Mouse (Mus musculus): ENCODE results near the gene Gabarap. TPM values are rescaled to one million over a fixed set of nuclear protein-coding genes. Genes with fewer than 3 reads are reported as not detected.

The Gabarap gene
- total and polyA plus RNA-seq, 3 experiments = 189 to 352 (median 213) TPM

GRCm38 (mm10) chr11:70010033-70010432 is 19.1 kb downstream of the Gabarap start:
- in situ Hi-C loops (cut with MboI; ENCODE audit: low pct_ligation_motif_present, low pct_unique_long_range_greater_than_20kb, low sequenced_read_pairs) = loop anchor here (5.0 to 25.0 kb wide), 2 partner anchors 58 to 923 kb away; partner anchors contain the start of genes Per1 and Vamp2
- dilution Hi-C loops (cut with MboI; ENCODE audit: extremely low pct_ligation_motif_present, extremely low pct_unique_long_range_greater_than_20kb, low sequenced_read_pairs) = no loop called here

DNA sequence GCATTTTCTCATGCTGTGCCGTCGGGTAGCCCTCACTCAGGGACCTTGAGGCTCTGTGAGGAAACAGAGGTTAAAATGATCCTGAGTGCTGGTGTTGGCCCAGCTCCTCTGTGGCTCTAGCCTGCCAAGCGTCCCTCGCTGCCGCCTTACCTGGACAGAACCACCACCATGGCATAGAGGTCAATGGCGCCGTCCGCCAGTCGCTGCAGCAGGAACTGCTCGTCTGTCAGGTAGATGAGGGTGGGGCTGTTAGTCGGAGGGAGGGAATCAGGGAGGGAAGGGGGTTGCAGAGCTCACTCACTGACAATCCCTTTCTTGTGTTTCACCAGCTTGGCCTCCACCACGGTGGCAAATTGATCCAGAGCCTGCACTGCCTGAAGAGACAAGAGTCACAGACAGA is 19.6 kb downstream of the Gabarap start:
- no peak for TF ChIP-seq ELF1 (IDR thresholded peaks at IDR 0.05; ENCODE audit: low read depth, low read length)
- TF ChIP-seq ZC3H11A (IDR thresholded peaks at IDR 0.05; ENCODE audit: low read depth, low read length) = no peak
- no peak for TF ChIP-seq ETS1 (conservative IDR thresholded peaks at IDR 0.05; ENCODE audit: low read depth, low read length)
- TF ChIP-seq GABPA (IDR thresholded peaks at IDR 0.05; ENCODE audit: insufficient replicate concordance, low read depth, low read length) = no peak
- TF ChIP-seq PAX5 (IDR thresholded peaks at IDR 0.05; ENCODE audit: low read length) = no peak
- TF ChIP-seq SMC3 (IDR thresholded peaks at IDR 0.05; ENCODE audit: low read depth, low read length) = no peak
- TF ChIP-seq MAFK (IDR thresholded peaks at IDR 0.05; ENCODE audit: insufficient replicate concordance, low read length) = no peak
- no peak for TF ChIP-seq NRF1 (IDR thresholded peaks at IDR 0.05; ENCODE audit: low read depth, low read length)
- TF ChIP-seq CHD1 (IDR thresholded peaks at IDR 0.05; ENCODE audit: low read depth, low read length) = no peak
- TF ChIP-seq ZNF384 (IDR thresholded peaks at IDR 0.05; ENCODE audit: low read depth, low read length) = no peak
- no peak for TF ChIP-seq E2F4 (IDR thresholded peaks at IDR 0.05; ENCODE audit: insufficient replicate concordance, low read depth, low read length)
- no peak for TF ChIP-seq ZKSCAN1 (IDR thresholded peaks at IDR 0.05; ENCODE audit: borderline replicate concordance, low read depth, low read length)
- no peak for TF ChIP-seq NELFE (IDR thresholded peaks at IDR 0.05; ENCODE audit: low read depth, low read length)
- no peak for TF ChIP-seq IRF4 (IDR thresholded peaks at IDR 0.05; ENCODE audit: low read depth, low read length)
- no peak for TF ChIP-seq CTCF (conservative IDR thresholded peaks at IDR 0.05 in 1 of 2, IDR thresholded peaks at IDR 0.05 in 1 of 2; ENCODE audit: low read depth in 2 of 2, low read length in 2 of 2)
- TF ChIP-seq MEF2A (IDR thresholded peaks at IDR 0.05; ENCODE audit: borderline replicate concordance, low read depth, low read length) = no peak
- H3K9me3 ChIP-seq (replicated peaks; ENCODE audit: low read length) = no peaks in the 10 kb centered on the region
- no peak overlapping the region for H3K27ac ChIP-seq (ENCODE audit: insufficient read depth, low read depth)
- no peak overlapping the region for H3K4me3 ChIP-seq (replicated peaks in 1 of 3; ENCODE audit: low read depth in 2 of 3, low read length in 2 of 3, poor library complexity in 1 of 3)
- dilution Hi-C loops (cut with MboI; ENCODE audit: extremely low pct_ligation_motif_present, extremely low pct_unique_long_range_greater_than_20kb, low sequenced_read_pairs) = no loop called here
- no peak for DNase-seq (ENCODE audit: extremely low read depth)
- H3K36me3 ChIP-seq (replicated peaks in 1 of 2; ENCODE audit: control insufficient read depth in 1 of 2, insufficient read depth in 1 of 2, low read length in 1 of 2) = peaks cover 82 to 90% of the 10 kb centered on the region in 2 experiments
- H3K27me3 ChIP-seq (replicated peaks) = no peaks in the 10 kb centered on the region
- no peak overlapping the region for H3K9ac ChIP-seq (ENCODE audit: insufficient read depth, low read depth)
- H3K4me2 ChIP-seq (ENCODE audit: insufficient read depth, low read depth, poor library complexity, severe bottlenecking) = no peak overlapping the region
- H3K79me2 ChIP-seq (replicated peaks; ENCODE audit: control insufficient read depth, extremely low read depth, insufficient read depth, poor library complexity, severe bottlenecking) = no peaks in the 10 kb centered on the region
- in situ Hi-C loops (cut with MboI; ENCODE audit: low pct_ligation_motif_present, low pct_unique_long_range_greater_than_20kb, low sequenced_read_pairs) = loop anchor here (5.0 to 25.0 kb wide), 2 partner anchors 58 to 923 kb away; partner anchors contain the start of genes Per1 and Vamp2
- peaks cover 14 to 16% of the 10 kb centered on the region in 2 experiments for H3K4me1 ChIP-seq (ENCODE audit: control insufficient read depth in 1 of 2, insufficient read depth in 2 of 2)

More at GRCm38 (mm10) chr11:70010033-70010432, 19.1 kb downstream of the Gabarap start:
- no peak for DNase-seq (ENCODE audit: extremely low read depth)
- Histone ChIP-seq H3K4me2 (ENCODE audit: insufficient read depth, low read depth, poor library complexity, severe bottlenecking) (no peak overlapping the region), H3K79me2 (replicated peaks; ENCODE audit: control insufficient read depth, extremely low read depth, insufficient read depth, poor library complexity, severe bottlenecking) (no peaks in the 10 kb centered on the region), H3K9me3 (replicated peaks; ENCODE audit: low read length) (no peaks in the 10 kb centered on the region), H3K4me1 (ENCODE audit: control insufficient read depth in 1 of 2, insufficient read depth in 2 of 2) (peaks cover 16 to 19% of the 10 kb centered on the region in 2 experiments), H3K36me3 (replicated peaks in 1 of 2; ENCODE audit: control insufficient read depth in 1 of 2, insufficient read depth in 1 of 2, low read length in 1 of 2) (peaks cover 86 to 95% of the 10 kb centered on the region in 2 experiments), H3K27me3 (replicated peaks) (no peaks in the 10 kb centered on the region), H3K9ac (ENCODE audit: insufficient read depth, low read depth) (no peak overlapping the region), H3K4me3 (replicated peaks in 1 of 3; ENCODE audit: low read depth in 2 of 3, low read length in 2 of 3, poor library complexity in 1 of 3) (no peak overlapping the region), H3K27ac (ENCODE audit: insufficient read depth, low read depth) (no peak overlapping the region)
- TF ChIP-seq BHLHE40 (IDR thresholded peaks at IDR 0.05; ENCODE audit: low read depth, low read length) (no peak), ZMIZ1 (IDR thresholded peaks at IDR 0.05; ENCODE audit: low read depth, low read length) (no peak), ZNF384 (IDR thresholded peaks at IDR 0.05; ENCODE audit: low read depth, low read length) (no peak), KAT2A (IDR thresholded peaks at IDR 0.05; ENCODE audit: insufficient replicate concordance, low read length) (no peak), UBTF (IDR thresholded peaks at IDR 0.05; ENCODE audit: low read depth, low read length) (no peak), TBP (conservative IDR thresholded peaks at IDR 0.05; ENCODE audit: low read depth, low read length) (no peak), USF1 (IDR thresholded peaks at IDR 0.05; ENCODE audit: low read depth, low read length) (no peak), CTCF (conservative IDR thresholded peaks at IDR 0.05 in 1 of 2, IDR thresholded peaks at IDR 0.05 in 1 of 2; ENCODE audit: low read depth in 2 of 2, low read length in 2 of 2) (no peak), NELFE (IDR thresholded peaks at IDR 0.05; ENCODE audit: low read depth, low read length) (no peak), MYC (IDR thresholded peaks at IDR 0.05; ENCODE audit: low read depth, low read length) (no peak), CHD1 (IDR thresholded peaks at IDR 0.05; ENCODE audit: low read depth, low read length) (no peak), RAD21 (IDR thresholded peaks at IDR 0.05; ENCODE audit: low read depth, low read length) (no peak), HCFC1 (IDR thresholded peaks at IDR 0.05; ENCODE audit: low read depth, low read length) (no peak), USF2 (conservative IDR thresholded peaks at IDR 0.05; ENCODE audit: low read depth, low read length) (no peak), PAX5 (IDR thresholded peaks at IDR 0.05; ENCODE audit: low read length) (no peak), NRF1 (IDR thresholded peaks at IDR 0.05; ENCODE audit: low read depth, low read length) (no peak), RCOR1 (conservative IDR thresholded peaks at IDR 0.05; ENCODE audit: low read depth, low read length) (no peak), ETS1 (conservative IDR thresholded peaks at IDR 0.05; ENCODE audit: low read depth, low read length) (no peak), GABPA (IDR thresholded peaks at IDR 0.05; ENCODE audit: insufficient replicate concordance, low read depth, low read length) (no peak)
